Mouse (Mus musculus) spleen, adult 18-20 months (tissue): ENCODE data around the gene Prkag1.

Source experiments
- DNase-seq, 2 experiments: peaks; one replicate each; pipeline ENCODE4 v3.0.0; 2022; ENCODE audit warnings: mixed read lengths in 2 of 2

The Prkag1 gene

GRCm38 (mm10) chr15:98830736-98831683 is at the start of gene Prkag1:
Prkag1 (minus strand) TSS chr15:98831521.
- DNase-seq: peak; percentile 95

- DNase-seq: peak in 1 of 2 experiments; percentile 50
These were observed 46.0 kb upstream of the Prkag1 start for GRCm38 (mm10) chr15:98877331-98877730.

GRCm38 (mm10) chr15:98871916-98872888 is 40.9 kb upstream of the Prkag1 start:
- DNase-seq: peak; percentile 84 to 89

GRCm38 (mm10) chr15:98871070-98871915 is 40.0 kb upstream of the Prkag1 start, which contains the start of gene Kmt2d:
Kmt2d (minus strand) TSS chr15:98871204.
- no peak for DNase-seq

- DNase-seq: peak in 1 of 2 experiments; percentile 25
These were observed 39.1 kb upstream of the Prkag1 start for GRCm38 (mm10) chr15:98870179-98871069.

- no peak for DNase-seq
These were observed 38.2 kb upstream of the Prkag1 start for GRCm38 (mm10) chr15:98869342-98870178.

- no peak for DNase-seq
These were observed 37.2 kb upstream of the Prkag1 start for GRCm38 (mm10) chr15:98868346-98869063.

- peak; percentile 57 to 58 for DNase-seq
These were observed 36.0 kb upstream of the Prkag1 start for GRCm38 (mm10) chr15:98867321-98867720.

GRCm38 (mm10) chr15:98866501-98866900 is 35.2 kb upstream of the Prkag1 start:
- DNase-seq: no peak

GRCm38 (mm10) chr15:98865771-98866170 is 34.5 kb upstream of the Prkag1 start:
- DNase-seq: no peak

- no peak for DNase-seq
These were observed 33.6 kb upstream of the Prkag1 start for GRCm38 (mm10) chr15:98864951-98865350.

- DNase-seq: no peak
These were observed 32.2 kb upstream of the Prkag1 start for GRCm38 (mm10) chr15:98863451-98863958.

- no peak for DNase-seq
These were observed 30.5 kb upstream of the Prkag1 start for GRCm38 (mm10) chr15:98861701-98862410.

GRCm38 (mm10) chr15:98860921-98861320 is 29.6 kb upstream of the Prkag1 start:
- DNase-seq: no peak

GRCm38 (mm10) chr15:98859319-98860043 is 28.2 kb upstream of the Prkag1 start:
- DNase-seq: no peak

GRCm38 (mm10) chr15:98854214-98854613 is 22.9 kb upstream of the Prkag1 start:
- peak in 1 of 2 experiments; percentile 3 for DNase-seq

GRCm38 (mm10) chr15:98853161-98853937 is 22.0 kb upstream of the Prkag1 start:
- DNase-seq: peak in 1 of 2 experiments; percentile 5
